Mouse (Mus musculus): ENCODE data around the gene B3gnt7.

B3gnt7 gene

GRCm38 (mm10) chr1:86302532-86302931 is at the start of gene B3gnt7:
Gene B3gnt7, plus strand, starts transcription at chr1:86302832.
- no peak for DNase-seq

DNA sequence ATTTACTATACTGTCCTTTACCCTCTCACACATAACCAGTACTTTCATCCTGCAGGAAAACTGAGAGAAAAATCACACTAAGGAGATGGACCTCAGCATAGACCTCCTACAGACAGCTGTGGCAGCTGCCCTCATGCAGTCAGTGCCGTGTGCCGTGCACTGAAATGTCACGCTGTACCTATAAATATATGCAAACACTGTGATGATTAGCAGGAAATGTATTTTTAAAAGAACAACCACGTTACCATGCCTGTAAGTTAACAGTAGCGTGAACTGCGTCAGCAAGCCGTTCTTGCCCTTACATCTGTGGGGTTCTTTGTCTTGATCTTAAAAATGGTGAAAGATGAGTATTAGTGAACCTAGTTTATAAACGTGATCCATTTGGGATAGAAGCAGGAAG is 49.2 kb upstream of the B3gnt7 start:
- DNase-seq, result no peak

DNA sequence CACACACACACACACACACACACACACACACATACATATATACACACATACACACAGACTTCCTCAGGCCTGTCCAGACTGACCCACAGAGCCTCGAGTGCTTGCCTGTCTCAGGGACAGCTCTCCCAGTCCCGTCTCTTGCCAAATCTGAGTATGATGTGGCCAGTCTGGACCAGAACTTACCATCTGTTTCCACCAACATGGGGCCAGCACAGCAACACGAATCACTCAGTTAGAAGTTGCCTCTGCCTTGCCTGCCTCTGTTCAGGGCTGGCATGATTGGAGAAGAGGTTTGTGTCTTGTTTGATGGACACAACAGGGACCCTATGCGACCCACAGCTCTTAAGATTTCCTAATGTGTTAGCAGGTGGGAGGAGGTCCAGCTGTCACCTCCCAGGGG is 46.3 kb upstream of the B3gnt7 start:
- DNase-seq, result no peak

- no peak for DNase-seq
Observed at GRCm38 (mm10) chr1:86257228-86257627, 45.4 kb upstream of the B3gnt7 start.

- DNase-seq, result no peak
Observed at GRCm38 (mm10) chr1:86258171-86258824, 44.3 kb upstream of the B3gnt7 start.

- peak; percentile 96 for DNase-seq
Observed at GRCm38 (mm10) chr1:86263564-86264339, 38.9 kb upstream of the B3gnt7 start.

- DNase-seq, result no peak
Observed at GRCm38 (mm10) chr1:86265060-86265459, 37.6 kb upstream of the B3gnt7 start.

DNA sequence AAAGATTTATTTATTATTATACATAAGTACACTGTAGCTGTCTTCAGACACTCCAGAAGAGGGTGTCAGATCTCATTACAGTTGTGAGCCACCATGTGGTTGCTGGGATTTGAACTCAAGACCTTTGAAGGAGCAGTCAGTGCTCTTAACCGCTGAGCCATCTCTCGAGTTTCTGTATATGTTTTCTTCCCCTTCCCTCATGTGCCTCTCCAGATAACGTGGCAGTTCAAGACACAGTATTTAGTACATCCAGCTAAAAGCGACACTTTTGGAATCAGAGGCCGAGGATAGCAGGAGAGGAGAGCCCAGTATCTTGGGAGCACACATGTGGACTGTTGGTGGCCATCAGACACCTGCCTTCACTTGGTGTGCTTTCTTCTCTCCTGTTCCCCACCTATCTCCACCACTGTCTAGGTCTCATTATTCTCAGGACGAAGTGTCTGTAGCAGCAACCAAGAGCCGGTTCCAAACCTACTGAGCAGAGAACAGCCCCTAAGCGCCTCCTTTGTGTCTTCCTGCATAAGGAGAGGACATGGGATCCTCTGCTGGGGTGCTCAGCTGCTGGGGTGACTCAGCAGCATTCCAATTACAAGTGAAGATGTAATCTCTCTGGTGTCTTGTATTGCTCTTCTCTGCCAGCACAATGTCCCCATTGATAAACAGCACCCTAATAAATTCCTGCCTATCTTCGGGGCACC is 34.0 kb upstream of the B3gnt7 start:
- no peak for DNase-seq

- peak; percentile 88 for DNase-seq
Observed at GRCm38 (mm10) chr1:86269190-86269508, 33.5 kb upstream of the B3gnt7 start.

DNA sequence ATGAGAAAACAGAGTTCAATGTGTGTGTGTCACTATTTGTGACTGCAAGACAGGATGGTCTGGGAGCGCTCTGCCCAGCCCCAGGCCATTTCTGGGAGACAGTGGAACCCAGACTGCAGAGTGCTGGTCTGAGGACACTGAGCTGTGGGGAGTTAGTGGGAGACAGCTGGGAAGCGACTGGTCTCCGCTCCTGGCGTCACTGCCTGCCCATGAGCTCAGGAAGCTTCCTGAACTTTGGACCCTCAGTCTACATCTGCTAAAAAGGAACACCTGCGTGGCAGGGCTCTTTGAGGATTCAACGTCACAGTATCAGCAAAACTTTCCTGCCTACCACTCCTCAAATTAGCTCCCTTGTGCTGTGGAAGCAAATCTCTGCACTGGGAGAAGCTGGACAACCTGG is 30.9 kb upstream of the B3gnt7 start:
- no peak for DNase-seq

DNA sequence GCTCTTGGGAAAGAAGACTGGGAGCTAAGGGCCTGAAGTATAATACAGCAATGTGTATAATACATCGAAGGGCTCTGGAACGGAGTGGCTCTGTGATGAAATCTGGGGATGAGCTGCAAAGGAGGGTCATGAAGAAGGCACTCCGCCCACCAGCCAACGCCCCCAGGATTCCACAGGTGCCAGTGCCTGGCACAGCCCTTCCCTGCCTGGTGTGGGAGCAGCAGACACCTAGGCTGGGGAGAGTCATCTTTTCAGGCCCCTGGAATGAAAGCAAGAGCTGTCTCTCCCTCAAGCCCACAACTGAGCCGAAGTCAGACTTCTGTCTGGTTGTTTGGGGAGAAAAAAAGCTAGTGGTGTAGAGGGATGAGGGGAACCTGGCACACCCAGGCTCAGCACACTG is 25.6 kb upstream of the B3gnt7 start:
- DNase-seq, result peak; percentile 91

GRCm38 (mm10) chr1:86281781-86282536 is 20.7 kb upstream of the B3gnt7 start:
- no peak for DNase-seq

GRCm38 (mm10) chr1:86284101-86284500 is 18.5 kb upstream of the B3gnt7 start:
- no peak for DNase-seq

GRCm38 (mm10) chr1:86285295-86285694 is 17.3 kb upstream of the B3gnt7 start:
- no peak for DNase-seq

- no peak for DNase-seq
Observed at GRCm38 (mm10) chr1:86287473-86287872, 15.2 kb upstream of the B3gnt7 start.

DNA sequence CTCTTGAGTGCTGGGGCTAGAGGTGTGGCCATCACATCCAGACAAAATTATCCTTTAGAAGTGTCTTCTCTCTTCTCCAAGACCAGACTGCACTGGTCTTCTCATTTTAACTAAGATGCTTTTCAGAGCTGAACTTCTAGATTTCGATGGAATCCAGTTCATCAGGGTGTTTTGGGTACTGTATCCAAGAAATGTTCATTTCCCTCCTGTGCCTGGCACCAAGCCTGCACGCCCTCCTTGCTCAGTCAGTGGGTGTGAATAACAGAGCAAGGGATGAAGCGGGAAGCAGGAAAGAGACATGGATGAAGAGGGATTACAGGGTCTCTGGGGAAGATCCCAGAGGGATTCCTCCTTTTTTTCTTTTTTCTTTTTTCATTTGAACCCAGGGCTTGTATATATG is 12.2 kb upstream of the B3gnt7 start:
- no peak for DNase-seq

- no peak for DNase-seq
Observed at GRCm38 (mm10) chr1:86293091-86293490, 9.5 kb upstream of the B3gnt7 start.

GRCm38 (mm10) chr1:86293868-86294267 is 8.8 kb upstream of the B3gnt7 start:
- no peak for DNase-seq

- no peak for DNase-seq
Observed at GRCm38 (mm10) chr1:86294472-86294871, 8.2 kb upstream of the B3gnt7 start.

DNA sequence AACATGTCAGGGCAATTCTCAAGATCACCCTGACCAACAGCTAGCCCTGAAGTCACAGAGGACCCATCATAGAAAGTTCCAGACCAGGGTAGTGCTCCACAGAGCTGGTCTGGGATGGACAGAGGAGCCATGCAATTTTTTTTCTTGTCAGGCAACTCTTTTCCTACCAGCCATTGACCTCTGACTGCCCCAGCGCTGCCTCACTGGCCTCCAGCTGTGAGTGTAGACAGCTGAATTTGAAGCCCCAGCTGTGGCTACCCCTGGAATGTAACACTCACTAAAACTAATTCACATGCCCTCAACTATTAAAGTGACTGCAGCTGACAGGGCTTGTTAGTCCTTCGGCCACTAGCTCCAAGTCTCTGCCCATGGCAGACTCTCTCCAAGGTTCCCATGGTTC is 2.5 kb upstream of the B3gnt7 start:
- DNase-seq, result no peak

GRCm38 (mm10) chr1:86300731-86301130 is 1.9 kb upstream of the B3gnt7 start:
- no peak for DNase-seq

DNA sequence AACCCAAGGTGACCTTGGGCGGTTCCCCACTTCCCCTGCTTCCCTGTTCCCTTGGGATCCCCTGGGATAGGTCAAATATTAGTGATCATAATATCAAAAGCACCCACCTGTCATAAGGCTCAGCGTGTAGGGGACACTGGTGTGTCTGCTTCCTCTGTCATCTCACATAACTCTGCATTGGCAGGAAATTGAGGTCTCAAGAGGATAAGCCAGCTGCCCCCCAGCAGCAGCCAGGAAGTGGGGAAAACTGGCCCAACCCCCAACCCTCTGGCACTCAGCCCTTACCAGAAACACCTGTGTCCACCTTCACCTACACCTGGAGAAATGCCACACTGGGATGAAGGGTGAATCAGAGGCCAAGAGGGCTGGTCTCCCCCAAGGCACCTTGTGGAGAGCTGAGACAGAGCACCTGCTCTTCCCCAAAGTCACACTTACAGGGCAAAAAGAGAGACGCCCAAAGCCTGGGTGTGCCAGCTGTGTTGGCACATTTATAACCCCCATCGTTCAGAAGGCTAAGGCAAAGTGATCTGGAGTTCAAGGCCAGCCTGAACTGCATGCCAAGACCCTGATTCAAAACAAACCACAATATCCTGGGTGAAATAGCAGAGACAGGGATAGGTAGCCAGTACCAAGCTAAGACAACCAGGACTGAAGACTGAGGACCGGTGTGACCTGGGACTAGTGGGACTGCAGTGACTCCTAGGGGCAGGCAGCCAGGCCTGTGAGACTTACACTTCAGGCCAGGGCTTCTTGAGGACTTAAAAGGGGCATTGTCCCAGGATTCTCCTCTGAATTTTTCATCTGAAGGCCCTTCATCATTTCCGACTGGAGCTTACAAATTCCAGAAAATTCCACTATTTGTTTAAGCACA is 1.2 kb upstream of the B3gnt7 start:
- DNase-seq, result peak; percentile 89

Measured in heart, adult 11 months (tissue).